Mouse (Mus musculus): Measurements from ENCODE around the gene 1700024B05Rik. TPM values are rescaled to one million over a fixed set of nuclear protein-coding genes. Genes with fewer than 3 reads are reported as not detected.

Gene 1700024B05Rik
- polyA plus RNA-seq, 1 experiment from 2014 or later, result not detected

Other genes with a start within 250 kb of the 1700024B05Rik start
- not detected in 2 replicates for gene Gm8068, start 242.1 kb upstream of the 1700024B05Rik start, polyA plus RNA-seq (2014; fragmentation: Nextera tagmentation; extraction: Ambion mirVana)
- gene Gm7929, start 193.4 kb upstream of the 1700024B05Rik start, polyA plus RNA-seq (2014; fragmentation: Nextera tagmentation; extraction: Ambion mirVana), result not detected in 2 replicates
- not detected in 2 replicates for gene Gm47189, start 171.6 kb upstream of the 1700024B05Rik start, polyA plus RNA-seq (2014; fragmentation: Nextera tagmentation; extraction: Ambion mirVana)
- gene Gm7980, start 36.7 kb upstream of the 1700024B05Rik start, polyA plus RNA-seq (2014; fragmentation: Nextera tagmentation; extraction: Ambion mirVana), result not detected in 2 replicates
- gene 1700049E17Rik1, start 19.0 kb upstream of the 1700024B05Rik start, polyA plus RNA-seq (2014; fragmentation: Nextera tagmentation; extraction: Ambion mirVana), result not detected in 2 replicates
- not detected in 2 replicates for gene Gm6401, start 23.9 kb downstream of the 1700024B05Rik start, polyA plus RNA-seq (2014; fragmentation: Nextera tagmentation; extraction: Ambion mirVana)
- gene Gm3543, start 39.3 kb downstream of the 1700024B05Rik start, polyA plus RNA-seq (2014; fragmentation: Nextera tagmentation; extraction: Ambion mirVana), result not detected in 2 replicates
- gene Gm7951, start 173.4 kb downstream of the 1700024B05Rik start, polyA plus RNA-seq (2014; fragmentation: Nextera tagmentation; extraction: Ambion mirVana), result not detected in 2 replicates
- not detected in 2 replicates for gene Gm17027, start 218.6 kb downstream of the 1700024B05Rik start, polyA plus RNA-seq (2014; fragmentation: Nextera tagmentation; extraction: Ambion mirVana)
- gene Gm3573, start 246.8 kb downstream of the 1700024B05Rik start, polyA plus RNA-seq (2014; fragmentation: Nextera tagmentation; extraction: Ambion mirVana), result not detected in 2 replicates

Measured in stomach, embryonic 14.5 days (tissue).